Mouse (Mus musculus) embryo, embryonic 11.5 days (tissue): ENCODE data around the gene Msmp.
A peak's percentile ranks its signal among the peaks of the same experiment; 100 is the strongest.
"Not testable (repeated sequence)": the region's sequence is repeated elsewhere in the genome, so short reads cannot be mapped to it uniquely, and the experiment has no call there.

Source experiments
- DNase-seq: peaks from one replicate; pipeline ENCODE4 v3.0.0-alpha.2; 2012; ENCODE audit warnings: low read depth, low spot score

Gene Msmp

DNA sequence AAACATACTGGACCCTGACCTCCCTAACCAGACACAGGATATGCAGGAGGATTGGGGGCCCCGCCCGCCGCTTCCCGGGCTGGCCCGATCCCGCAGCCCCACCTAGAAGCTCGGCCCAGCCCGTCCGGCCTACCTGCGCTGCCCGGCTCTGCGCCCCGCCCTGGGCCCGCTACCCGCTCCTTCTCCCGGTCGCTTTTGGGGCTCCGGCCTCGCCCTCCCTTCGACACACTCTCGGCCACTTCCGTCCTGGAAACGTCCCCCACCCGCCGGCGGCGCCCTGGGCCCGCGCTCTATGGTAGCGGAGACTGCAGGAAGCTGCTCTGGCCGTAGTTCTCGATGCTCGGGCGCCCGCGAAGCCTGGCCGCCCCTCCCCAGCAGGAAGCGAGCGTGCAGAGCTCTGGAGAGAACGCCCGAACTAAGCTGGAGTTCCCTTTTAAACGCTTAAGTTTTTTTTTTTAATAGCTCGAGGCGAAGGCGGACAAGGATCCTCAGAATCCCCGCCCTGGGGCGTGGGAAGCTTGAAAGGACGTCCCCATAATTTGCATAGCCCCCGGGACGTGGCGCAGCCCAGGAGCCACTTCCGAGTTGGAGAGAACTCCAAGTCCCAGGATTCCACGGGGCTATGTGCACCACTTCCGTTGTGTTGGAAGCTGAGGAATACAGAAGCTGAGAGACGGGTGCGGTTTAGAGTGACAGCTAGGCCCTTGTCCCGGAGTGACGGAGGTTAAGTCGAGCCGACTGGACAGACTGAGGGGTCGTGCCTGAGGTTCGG, 22.1 kb downstream of the Msmp start, which contains the start of the genes Creb3 and Tln1:
TSS of gene Creb3 (plus strand) at position 336 of the 772 bp plus-strand sequence.
TSS of gene Tln1 (minus strand) at position 695 of the 772 bp plus-strand sequence.
- DNase-seq, result peak; percentile 89

- no peak for DNase-seq
Measured at GRCm38 (mm10) chr4:43561436-43561996, 22.8 kb downstream of the Msmp start.

- DNase-seq, result no peak
Measured at GRCm38 (mm10) chr4:43560976-43561375, 23.3 kb downstream of the Msmp start.

DNA sequence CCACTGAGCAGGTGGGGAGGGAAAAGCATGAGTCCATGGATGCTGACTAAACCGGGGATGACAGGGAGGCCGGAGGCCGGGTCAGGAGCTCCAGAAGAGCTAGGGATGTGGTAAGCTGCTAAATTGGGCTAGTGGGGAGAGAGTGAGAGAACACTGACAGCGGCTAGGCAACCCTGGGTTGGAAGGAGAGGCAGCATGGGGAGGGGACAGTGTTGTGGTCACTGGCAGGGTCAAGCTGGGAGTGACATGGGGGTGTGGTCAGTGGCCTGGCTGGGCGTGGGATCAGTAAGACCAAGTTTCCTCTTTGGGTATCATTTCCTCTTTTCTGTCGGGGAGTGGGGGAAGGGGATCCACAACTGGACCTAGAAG, 24.1 kb downstream of the Msmp start:
- DNase-seq, result no peak

DNA sequence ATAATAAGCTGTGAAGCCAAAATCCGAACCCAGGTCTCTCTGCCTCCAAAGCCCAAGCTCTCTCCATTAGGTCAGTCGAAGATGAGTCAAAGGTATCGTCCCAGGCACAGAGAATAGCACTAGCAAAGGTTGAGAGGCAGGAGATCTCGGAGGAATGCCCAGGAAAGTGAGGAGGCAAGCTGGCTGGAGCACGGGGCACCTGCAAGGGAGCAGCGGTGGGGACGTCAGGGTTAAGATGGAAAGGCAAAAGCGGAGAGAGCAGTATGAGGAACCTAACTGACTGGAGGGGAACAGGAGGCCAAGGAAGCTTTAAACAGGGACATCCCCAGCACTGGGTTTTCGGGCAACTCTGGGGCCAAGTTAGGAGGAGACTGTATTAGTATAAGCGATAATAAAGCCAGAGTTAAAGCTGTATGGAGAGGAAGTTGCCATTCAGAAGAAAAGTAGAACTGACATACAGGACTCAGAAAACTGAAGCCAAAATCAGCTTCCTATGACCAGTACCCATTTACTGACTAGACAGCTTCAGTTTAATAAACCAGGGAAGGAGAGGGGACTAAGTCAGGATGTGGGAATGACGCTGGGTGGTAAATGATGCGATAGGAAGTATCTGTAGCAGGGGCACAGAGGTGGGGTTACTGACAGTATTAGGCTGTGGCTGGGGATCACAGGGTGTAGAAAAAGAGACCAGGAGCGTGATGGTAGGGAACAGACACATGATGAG, 24.6 kb downstream of the Msmp start:
- DNase-seq, result no peak

DNA sequence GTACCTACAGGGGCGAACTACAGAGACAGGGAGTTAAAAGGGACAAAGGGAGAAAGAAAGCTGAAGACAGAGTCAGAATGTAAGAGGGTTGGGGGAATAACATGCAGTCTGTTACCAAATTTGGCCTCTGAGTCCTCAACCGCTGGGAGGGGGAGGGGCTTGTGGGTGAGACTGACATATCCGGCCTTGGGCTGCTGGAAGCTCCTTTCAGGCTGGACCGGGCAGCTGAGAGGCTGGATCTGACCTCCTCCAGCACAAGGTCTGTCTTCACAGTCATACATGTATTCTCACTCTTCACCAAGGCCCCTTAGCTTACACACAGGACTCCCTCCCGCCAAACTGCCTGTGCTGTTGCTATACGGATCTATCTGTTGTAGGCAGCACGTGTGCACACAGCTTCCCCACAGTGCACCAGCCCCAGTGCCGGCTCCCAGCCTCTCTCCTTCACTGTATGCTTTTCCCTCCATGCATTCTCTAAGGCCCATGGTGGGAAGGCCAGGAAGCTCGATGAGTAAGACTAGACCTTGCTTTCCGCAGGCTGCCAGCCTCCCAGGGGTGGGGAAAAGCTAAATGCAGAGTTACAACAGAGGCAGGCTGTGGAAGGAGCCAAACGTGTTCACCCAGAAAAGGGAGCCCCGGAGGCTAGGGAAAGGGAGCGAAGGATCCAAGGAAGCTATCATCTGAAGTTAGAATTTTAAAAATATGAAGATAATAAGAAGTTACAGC, 25.5 kb downstream of the Msmp start:
- peak; percentile 35 for DNase-seq

DNA sequence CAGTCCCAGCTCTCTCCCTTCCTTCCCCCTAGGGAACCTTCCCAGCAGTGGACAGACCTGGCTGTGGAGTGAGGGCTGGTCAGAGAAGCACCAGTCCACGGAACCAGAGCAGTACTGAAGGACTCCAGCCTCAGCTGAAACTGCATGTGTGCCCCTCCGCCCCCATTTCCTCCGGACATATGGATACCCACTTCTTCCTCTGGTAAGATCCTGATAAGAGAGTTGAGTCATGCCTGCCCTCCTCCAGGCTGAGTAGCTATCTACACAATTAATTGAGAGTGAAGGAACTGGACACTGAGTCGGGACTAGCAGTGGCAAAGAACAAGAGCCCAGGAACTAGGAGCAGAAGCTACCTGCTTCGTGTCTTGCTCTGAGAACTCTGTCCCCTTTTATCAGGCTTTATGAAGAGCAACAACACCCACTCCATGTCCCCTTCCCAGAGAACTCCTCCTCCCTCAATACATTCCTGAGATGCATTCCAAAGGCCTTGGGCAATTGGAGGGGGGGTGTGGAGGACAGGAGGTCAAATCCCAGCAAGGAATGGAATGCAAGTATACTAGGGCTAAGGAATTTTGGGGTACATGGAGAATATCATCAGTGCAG, 26.2 kb downstream of the Msmp start:
- peak; percentile 44 for DNase-seq

GRCm38 (mm10) chr4:43555926-43556325, 28.4 kb downstream of the Msmp start:
- no peak for DNase-seq

- no peak for DNase-seq
Measured at GRCm38 (mm10) chr4:43553891-43554290, 30.4 kb downstream of the Msmp start.

GRCm38 (mm10) chr4:43552437-43552836, 31.9 kb downstream of the Msmp start:
- no peak for DNase-seq

GRCm38 (mm10) chr4:43551854-43552253, 32.4 kb downstream of the Msmp start:
- DNase-seq, result not testable (repeated sequence)

DNA sequence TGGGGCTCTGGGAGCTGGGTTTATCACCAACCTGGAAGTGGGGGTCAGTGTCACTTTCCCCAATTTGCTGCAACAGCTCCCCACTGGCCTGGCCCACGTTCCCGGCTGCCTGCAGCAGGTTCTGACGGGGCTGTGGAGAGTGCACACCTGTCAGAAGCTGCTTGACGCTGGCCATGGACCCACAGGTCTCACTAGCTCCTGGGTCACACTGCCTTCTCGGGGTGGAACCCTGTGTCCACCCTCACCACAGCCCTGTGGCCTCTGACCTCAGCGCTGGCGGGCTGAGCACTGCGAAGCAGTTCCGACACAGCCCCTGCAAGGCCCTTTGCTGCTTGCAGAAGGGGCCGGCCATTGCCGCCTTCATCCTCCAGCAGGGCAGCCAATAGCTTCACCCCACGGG, 35.2 kb downstream of the Msmp start:
- no peak for DNase-seq

DNA sequence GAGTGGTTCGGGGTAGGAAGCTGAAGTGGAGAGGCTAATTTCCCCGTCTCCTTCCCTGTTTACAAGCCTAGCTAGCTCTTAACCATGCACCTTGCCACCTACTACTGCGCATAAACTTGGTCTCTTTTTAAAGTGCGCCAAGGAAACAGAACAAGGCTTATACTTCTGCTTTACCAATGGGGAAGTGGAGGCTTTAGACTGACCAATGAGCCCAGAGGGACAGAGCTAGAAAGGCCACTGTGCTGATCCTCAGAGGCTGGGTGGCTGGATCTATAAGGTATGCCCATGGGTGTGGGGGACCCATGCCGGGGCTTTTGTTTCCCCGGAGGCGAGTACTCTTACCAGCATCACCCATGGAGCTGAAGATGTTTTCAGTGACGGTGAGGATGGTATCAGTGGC, 37.1 kb downstream of the Msmp start:
- no peak for DNase-seq

DNA sequence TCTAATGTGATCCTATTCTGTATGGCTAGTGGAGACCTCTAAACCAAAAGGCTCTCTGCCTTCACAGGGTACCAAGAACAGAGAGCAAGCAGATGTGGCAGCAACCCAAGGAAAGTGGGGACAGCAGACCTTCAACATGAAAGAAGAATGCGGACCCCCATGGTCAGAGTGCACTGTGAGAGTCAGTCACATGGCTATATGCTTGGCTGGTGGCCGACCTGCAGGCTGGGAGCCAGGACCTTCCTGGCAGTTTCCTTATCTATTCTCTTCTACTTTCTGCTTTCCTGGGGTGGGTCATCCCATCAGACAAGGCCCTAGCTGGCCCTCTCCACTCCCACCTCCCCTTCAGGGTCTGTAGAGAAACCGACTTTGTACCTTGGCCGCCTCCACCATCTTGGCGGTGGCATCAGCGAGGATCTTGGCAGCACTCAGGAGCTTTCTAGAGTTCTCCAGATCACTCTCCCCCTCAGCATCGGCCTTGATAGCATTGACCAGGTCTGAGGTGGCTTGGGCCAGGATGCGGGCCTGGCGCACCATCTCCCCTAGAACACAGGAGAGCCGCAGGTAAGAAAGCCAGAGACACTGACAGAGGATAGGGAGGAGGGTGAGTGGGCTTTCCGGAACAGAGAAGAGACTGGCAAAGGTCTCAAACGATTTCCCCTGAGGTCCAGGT, 37.8 kb downstream of the Msmp start:
- DNase-seq, result no peak

DNA sequence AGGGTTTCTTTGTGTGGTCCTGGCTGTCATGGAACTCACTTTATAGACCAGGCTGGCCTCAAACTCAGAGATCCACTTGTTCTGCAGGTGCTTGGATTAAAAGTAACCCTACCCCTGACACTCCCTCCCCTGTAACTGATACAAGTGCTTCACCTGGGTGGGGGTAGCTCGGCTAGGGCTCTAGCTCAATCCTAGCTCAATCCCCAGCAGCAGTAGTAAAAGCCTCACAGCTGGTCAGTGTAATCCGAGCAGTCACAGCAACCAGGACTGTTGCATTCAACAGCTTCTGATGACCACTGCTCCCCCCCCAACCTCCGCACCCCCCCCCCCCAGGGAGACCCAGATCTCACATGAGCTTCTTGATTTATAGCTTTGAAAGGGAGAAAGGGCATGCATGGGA, 42.2 kb downstream of the Msmp start:
- DNase-seq, result no peak

- DNase-seq, result no peak
Measured at GRCm38 (mm10) chr4:43536031-43536430, 48.3 kb downstream of the Msmp start.

GRCm38 (mm10) chr4:43535628-43536027, 48.7 kb downstream of the Msmp start:
- DNase-seq, result no peak

DNA sequence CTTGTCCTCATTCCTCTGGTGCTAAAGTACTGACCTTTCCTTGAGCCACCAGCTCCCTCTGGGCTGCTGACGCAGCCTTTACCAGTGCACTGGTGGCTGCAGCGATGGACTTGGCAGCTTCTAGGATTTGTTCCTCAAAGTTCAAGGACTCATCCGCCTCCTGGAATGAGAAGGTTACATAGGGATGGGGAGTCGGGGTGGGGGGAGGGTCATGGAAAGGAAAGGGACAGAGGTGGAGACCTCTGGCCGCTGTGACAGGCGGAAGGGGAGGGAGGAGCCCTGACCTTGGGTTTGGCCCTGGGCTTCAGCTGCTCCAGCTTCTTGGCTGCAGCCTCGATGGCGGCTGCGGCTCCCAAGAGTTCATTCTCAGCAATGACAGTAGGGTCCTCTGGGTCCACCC, 51.0 kb downstream of the Msmp start:
- no peak for DNase-seq
